Mouse (Mus musculus) C2C12 (cell line): Measurements from ENCODE around the gene Sema3a.

Experiments
- CTCF ChIP-seq: IDR thresholded peaks from one replicate; pipeline ENCODE4 v1.5.1; 2011; ENCODE audit not compliant: control insufficient read depth, insufficient read depth, insufficient read length
- USF1 ChIP-seq: IDR thresholded peaks from one replicate; pipeline ENCODE4 v1.6.1; 2011; ENCODE audit warnings: low read depth, mild to moderate bottlenecking, control low read depth, moderate library complexity

DNA sequence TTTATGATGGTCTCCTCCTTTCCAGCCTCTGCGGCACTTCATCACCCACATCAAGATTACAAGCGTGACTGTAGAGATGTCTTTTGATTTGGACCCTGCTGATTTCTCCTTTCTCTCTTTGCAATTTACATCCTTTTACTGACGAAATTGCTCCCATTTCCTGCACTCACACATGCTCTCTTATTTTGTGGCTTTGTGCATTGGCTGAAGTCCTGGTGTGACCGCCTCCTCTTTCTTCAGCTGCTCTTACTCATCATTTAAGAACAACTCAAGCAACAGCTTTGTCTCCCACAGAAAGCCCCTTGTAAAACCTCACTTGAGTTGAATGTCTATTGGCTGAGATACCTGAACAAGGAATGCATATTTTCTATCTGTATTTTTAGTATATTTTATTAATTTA lies 259.5 kb downstream of the Sema3a start:
- TF ChIP-seq CTCF (no peak), USF1 (no peak)
